Mouse (Mus musculus) liver, embryonic 12.5 days (tissue): ENCODE results near the gene Plce1. TPM values are rescaled to one million over a fixed set of nuclear protein-coding genes. Genes with fewer than 3 reads are reported as not detected.

ENCODE experiments used
- ATAC-seq: fragments of 200-750 bp; cut with Nextera tagmentation; 2 replicates; pipeline ENCODE4 v1.8.0; 2017; ENCODE audit warnings: moderate number of reproducible peaks, mild to moderate bottlenecking, moderate library complexity
- H3K27ac ChIP-seq: fragments of 300-500 bp; sonication (generic); 2 replicates; pipeline ENCODE4 v1.5.1; 2016; ENCODE audit warnings: mild to moderate bottlenecking
- H3K27me3 ChIP-seq: fragments of 300-500 bp; sonication (generic); replicated peaks from 2 replicates; pipeline ENCODE4 v1.6.1; 2016; ENCODE audit warnings: mild to moderate bottlenecking, moderate library complexity
- H3K36me3 ChIP-seq: fragments of 300-500 bp; sonication (generic); 2 replicates; pipeline ENCODE4 v1.6.1; 2016; ENCODE audit warnings: mild to moderate bottlenecking, moderate library complexity
- H3K4me1 ChIP-seq: fragments of 300-500 bp; sonication (generic); 2 replicates; pipeline ENCODE4 v1.6.1; 2016
- H3K4me2 ChIP-seq: fragments of 300-500 bp; sonication (generic); 2 replicates; pipeline ENCODE4 v1.6.1; 2016; ENCODE audit warnings: mild to moderate bottlenecking, moderate library complexity
- H3K4me3 ChIP-seq: fragments of 300-500 bp; sonication (generic); 2 replicates; pipeline ENCODE4 v1.5.1; 2016; ENCODE audit warnings: mild to moderate bottlenecking, moderate library complexity
- H3K9ac ChIP-seq: fragments of 300-500 bp; sonication (generic); 2 replicates; pipeline ENCODE4 v1.6.1; 2016; ENCODE audit warnings: mild to moderate bottlenecking, moderate library complexity
- H3K9me3 ChIP-seq: fragments of 300-500 bp; sonication (generic); replicated peaks from 2 replicates; pipeline ENCODE4 v1.6.1; 2016; ENCODE audit warnings: mild to moderate bottlenecking, moderate library complexity
- WGBS: fragments of 180-500 bp; shearing (Covaris S2); methylation state at CpG from one replicate; pipeline ENCODE4 v1.1.7; 2016; ENCODE audit not compliant: insufficient replicate concordance; 5-methylcytosine and 5-hydroxymethylcytosine counted together
- polyA plus RNA-seq: library from polyadenylated mRNA; unstranded; fragments of >200 nt; fragmentation: Nextera tagmentation; extraction: Ambion mirVana; gene quantifications from 2 replicates; pipeline ENCODE4 v1.2.1, GENCODE M21; 2016

The Plce1 gene
- polyA plus RNA-seq, 1 experiment from 2014 or later = 0.82 TPM

- ATAC-seq = no peak
- Histone ChIP-seq H3K27me3 (no peaks in the 10 kb centered on the region), H3K4me3 (no peak overlapping the region), H3K4me2 (no peak overlapping the region), H3K9ac (no peak overlapping the region), H3K4me1 (no peaks in the 10 kb centered on the region), H3K36me3 (no peaks in the 10 kb centered on the region), H3K27ac (no peak overlapping the region), H3K9me3 (no peaks in the 10 kb centered on the region)
- WGBS = 74% methylated on average over 3 of the region's 3 CpGs
These were observed 279.5 kb downstream of the Plce1 start for GRCm38 (mm10) chr19:38760441-38760840.

- ATAC-seq = no peak
- H3K27ac ChIP-seq = no peak overlapping the region
- H3K36me3 ChIP-seq = no peaks in the 10 kb centered on the region
- 72% methylated on average over 2 of the region's 2 CpGs for WGBS
- H3K4me1 ChIP-seq = no peaks in the 10 kb centered on the region
- H3K4me3 ChIP-seq = no peak overlapping the region
- no peak overlapping the region for H3K9ac ChIP-seq
- H3K9me3 ChIP-seq = no peaks in the 10 kb centered on the region
- no peak overlapping the region for H3K4me2 ChIP-seq
- H3K27me3 ChIP-seq = no peaks in the 10 kb centered on the region
These were observed 285.4 kb downstream of the Plce1 start for GRCm38 (mm10) chr19:38766306-38766705.

- Histone ChIP-seq H3K9me3 (no peaks in the 10 kb centered on the region), H3K27me3 (no peaks in the 10 kb centered on the region), H3K4me1 (no peaks in the 10 kb centered on the region), H3K9ac (no peak overlapping the region), H3K36me3 (no peaks in the 10 kb centered on the region), H3K4me2 (no peak overlapping the region), H3K27ac (no peak overlapping the region), H3K4me3 (no peak overlapping the region)
- no peak for ATAC-seq
- WGBS = 58% methylated on average over 4 of the region's 4 CpGs
These were observed 294.6 kb downstream of the Plce1 start for GRCm38 (mm10) chr19:38775548-38775947.

GRCm38 (mm10) chr19:38778805-38779204 lies 297.9 kb downstream of the Plce1 start:
- H3K4me3 ChIP-seq = no peak overlapping the region
- no peak overlapping the region for H3K27ac ChIP-seq
- no peaks in the 10 kb centered on the region for H3K9me3 ChIP-seq

GRCm38 (mm10) chr19:38783542-38783941 lies 302.6 kb downstream of the Plce1 start:
- Histone ChIP-seq H3K36me3 (peaks cover 11% of the 10 kb centered on the region), H3K27me3 (no peaks in the 10 kb centered on the region), H3K4me2 (no peak overlapping the region), H3K9ac (no peak overlapping the region), H3K4me1 (no peaks in the 10 kb centered on the region), H3K9me3 (no peaks in the 10 kb centered on the region), H3K4me3 (no peak overlapping the region), H3K27ac (no peak overlapping the region)
- WGBS = 73% methylated on average over 9 of the region's 9 CpGs
- no peak for ATAC-seq

More at GRCm38 (mm10) chr19:38778805-38779204, 297.9 kb downstream of the Plce1 start:
- WGBS = 37% methylated on average over 2 of the region's 2 CpGs
- Histone ChIP-seq H3K9ac (no peak overlapping the region), H3K27me3 (no peaks in the 10 kb centered on the region), H3K4me2 (no peak overlapping the region), H3K4me1 (no peaks in the 10 kb centered on the region), H3K36me3 (no peaks in the 10 kb centered on the region)
- ATAC-seq = no peak

- Histone ChIP-seq H3K36me3 (peaks cover 52% of the 10 kb centered on the region), H3K4me3 (no peak overlapping the region), H3K4me1 (no peaks in the 10 kb centered on the region), H3K27me3 (no peaks in the 10 kb centered on the region), H3K27ac (no peak overlapping the region), H3K9me3 (no peaks in the 10 kb centered on the region), H3K4me2 (no peak overlapping the region), H3K9ac (no peak overlapping the region)
- no peak for ATAC-seq
- WGBS = 84% methylated on average over 6 of the region's 6 CpGs
These were observed 306.8 kb downstream of the Plce1 start for GRCm38 (mm10) chr19:38787756-38788155.

GRCm38 (mm10) chr19:38793563-38794045 lies 312.7 kb downstream of the Plce1 start:
- WGBS = 87% methylated on average over 7 of the region's 7 CpGs
- ATAC-seq = no peak

GRCm38 (mm10) chr19:38796546-38796945 lies 315.6 kb downstream of the Plce1 start:
- H3K4me1 ChIP-seq = no peaks in the 10 kb centered on the region
- no peak overlapping the region for H3K4me3 ChIP-seq
- no peak overlapping the region for H3K9ac ChIP-seq
- no peak overlapping the region for H3K4me2 ChIP-seq
- no peaks in the 10 kb centered on the region for H3K27me3 ChIP-seq
- H3K9me3 ChIP-seq = no peaks in the 10 kb centered on the region
- no peak for ATAC-seq
- 76% methylated on average over 5 of the region's 5 CpGs for WGBS
- no peak overlapping the region for H3K27ac ChIP-seq
- H3K36me3 ChIP-seq = peaks cover 91% of the 10 kb centered on the region

More at GRCm38 (mm10) chr19:38793563-38794045, 312.7 kb downstream of the Plce1 start:
- Histone ChIP-seq H3K9ac (no peak overlapping the region), H3K27ac (no peak overlapping the region), H3K36me3 (peaks cover 97% of the 10 kb centered on the region), H3K4me2 (no peak overlapping the region), H3K9me3 (no peaks in the 10 kb centered on the region), H3K4me3 (no peak overlapping the region), H3K4me1 (no peaks in the 10 kb centered on the region), H3K27me3 (no peaks in the 10 kb centered on the region)

GRCm38 (mm10) chr19:38798291-38798690 lies 317.4 kb downstream of the Plce1 start:
- no peak for ATAC-seq
- H3K9ac ChIP-seq = no peak overlapping the region
- H3K4me3 ChIP-seq = no peak overlapping the region
- H3K4me1 ChIP-seq = no peaks in the 10 kb centered on the region
- WGBS = 85% methylated on average over 1 of the region's 1 CpGs
- H3K9me3 ChIP-seq = no peaks in the 10 kb centered on the region
- no peak overlapping the region for H3K4me2 ChIP-seq
- H3K27me3 ChIP-seq = no peaks in the 10 kb centered on the region
- peaks cover 92% of the 10 kb centered on the region for H3K36me3 ChIP-seq
- no peak overlapping the region for H3K27ac ChIP-seq

GRCm38 (mm10) chr19:38798801-38799200 lies 317.9 kb downstream of the Plce1 start:
- no peak overlapping the region for H3K4me3 ChIP-seq
- no peaks in the 10 kb centered on the region for H3K27me3 ChIP-seq
- H3K9ac ChIP-seq = no peak overlapping the region
- H3K36me3 ChIP-seq = peaks cover 92% of the 10 kb centered on the region
- no peaks in the 10 kb centered on the region for H3K4me1 ChIP-seq
- no peak overlapping the region for H3K27ac ChIP-seq
- H3K4me2 ChIP-seq = no peak overlapping the region
- 89% methylated on average over 6 of the region's 6 CpGs for WGBS
- H3K9me3 ChIP-seq = no peaks in the 10 kb centered on the region
- ATAC-seq = no peak

- Histone ChIP-seq H3K27ac (0 out of 2 replicates have a peak overlapping the region, but pooled peaks have one; percentile 98), H3K36me3 (peaks cover 41% of the 10 kb centered on the region), H3K4me1 (peaks cover 42% of the 10 kb centered on the region), H3K27me3 (no peaks in the 10 kb centered on the region), H3K4me3 (peak overlapping the region; percentile 91), H3K9ac (peak overlapping the region; percentile 87), H3K4me2 (peak overlapping the region; percentile 94), H3K9me3 (no peaks in the 10 kb centered on the region)
- WGBS = 23% methylated on average over 8 of the region's 8 CpGs
- ATAC-seq = no peak
These were observed 337.3 kb downstream of the Plce1 start for GRCm38 (mm10) chr19:38818191-38818590.

- H3K36me3 ChIP-seq = peaks cover 35% of the 10 kb centered on the region
- WGBS = under 1% methylated on average over 38 of the region's 38 CpGs
- H3K9me3 ChIP-seq = no peaks in the 10 kb centered on the region
- peaks cover 42% of the 10 kb centered on the region for H3K4me1 ChIP-seq
- H3K9ac ChIP-seq = peak within 1 kb of the TSS; percentile 87
- no peaks in the 10 kb centered on the region for H3K27me3 ChIP-seq
- ATAC-seq = peak; percentile 87
- peak within 1 kb of the TSS; percentile 94 for H3K4me2 ChIP-seq
- H3K4me3 ChIP-seq = peak within 1 kb of the TSS; percentile 91
- peak within 1 kb of the TSS; percentile 98 for H3K27ac ChIP-seq
These were observed 338.0 kb downstream of the Plce1 start, which contains the start of gene Noc3l for GRCm38 (mm10) chr19:38818766-38819426. Gene Noc3l (minus strand): TSS chr19:38819237.
